Mouse (Mus musculus): ENCODE measurements around the gene Morn5. TPM values are rescaled to one million over a fixed set of nuclear protein-coding genes. Genes with fewer than 3 reads are reported as not detected.

Gene Morn5
- polyA plus RNA-seq, 1 experiment from 2014 or later = 2.5 TPM

DNA sequence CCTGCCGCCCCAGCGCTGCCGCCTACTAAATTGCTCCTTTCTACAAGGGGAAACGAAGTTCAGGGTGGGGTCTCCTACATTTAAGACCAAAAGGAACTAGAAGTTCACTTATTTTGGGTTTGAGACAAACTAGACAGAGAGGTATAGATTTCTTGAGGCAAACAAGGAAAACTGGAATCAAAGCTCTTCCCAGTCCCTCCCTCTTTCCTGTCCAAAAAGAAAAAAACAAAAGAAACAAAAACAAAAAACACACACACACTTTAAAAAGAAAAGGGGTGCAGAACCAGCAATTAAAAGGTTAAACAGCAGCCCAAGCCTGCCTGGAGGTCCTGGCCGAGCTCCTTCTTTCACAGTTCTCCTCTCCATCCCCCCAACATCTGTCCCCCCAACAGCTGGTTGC lies 48.8 kb downstream of the Morn5 start:
- H3K4me3 ChIP-seq = peak overlapping the region; percentile 8
- H3K36me3 ChIP-seq = no peaks in the 10 kb centered on the region
- no peak overlapping the region for H3K9ac ChIP-seq (replicated peaks)
- no peak for ATAC-seq (replicated peaks)
- H3K27me3 ChIP-seq = peaks cover 96% of the 10 kb centered on the region
- H3K27ac ChIP-seq (replicated peaks) = peak overlapping the region; percentile 7; the same call in 1 of the 2 replicates
- H3K9me3 ChIP-seq = no peaks in the 10 kb centered on the region
- WGBS = under 1% methylated on average over 5 of the region's 5 CpGs
- H3K4me2 ChIP-seq (replicated peaks) = peak overlapping the region; percentile 52
- H3K4me1 ChIP-seq = peaks cover 15% of the 10 kb centered on the region

- Histone ChIP-seq H3K4me2 (replicated peaks) (peak overlapping the region; percentile 52), H3K9ac (replicated peaks) (0 out of 2 replicates have a peak overlapping the region, but pooled peaks have one; percentile 9), H3K4me3 (peak overlapping the region; percentile 43), H3K27me3 (peaks cover 94% of the 10 kb centered on the region), H3K4me1 (peaks cover 24% of the 10 kb centered on the region), H3K36me3 (no peaks in the 10 kb centered on the region), H3K27ac (replicated peaks) (peak overlapping the region; percentile 38; the same call in 1 of the 2 replicates), H3K9me3 (no peaks in the 10 kb centered on the region)
- no peak for ATAC-seq (replicated peaks)
- WGBS = 3% methylated on average over 6 of the region's 6 CpGs
These were observed 50.5 kb downstream of the Morn5 start for GRCm38 (mm10) chr2:36099739-36100138.

- Histone ChIP-seq H3K9me3 (no peaks in the 10 kb centered on the region), H3K4me3 (peak overlapping the region; percentile 43), H3K27ac (replicated peaks) (peak overlapping the region; percentile 90), H3K36me3 (no peaks in the 10 kb centered on the region), H3K9ac (replicated peaks) (peak overlapping the region; percentile 35), H3K27me3 (peaks cover 91% of the 10 kb centered on the region), H3K4me1 (peaks cover 33% of the 10 kb centered on the region), H3K4me2 (replicated peaks) (peak overlapping the region; percentile 52)
- ATAC-seq (replicated peaks) = no peak
- WGBS = 1% methylated on average over 28 of the region's 28 CpGs
These were observed 52.8 kb downstream of the Morn5 start for GRCm38 (mm10) chr2:36101866-36102558.

DNA sequence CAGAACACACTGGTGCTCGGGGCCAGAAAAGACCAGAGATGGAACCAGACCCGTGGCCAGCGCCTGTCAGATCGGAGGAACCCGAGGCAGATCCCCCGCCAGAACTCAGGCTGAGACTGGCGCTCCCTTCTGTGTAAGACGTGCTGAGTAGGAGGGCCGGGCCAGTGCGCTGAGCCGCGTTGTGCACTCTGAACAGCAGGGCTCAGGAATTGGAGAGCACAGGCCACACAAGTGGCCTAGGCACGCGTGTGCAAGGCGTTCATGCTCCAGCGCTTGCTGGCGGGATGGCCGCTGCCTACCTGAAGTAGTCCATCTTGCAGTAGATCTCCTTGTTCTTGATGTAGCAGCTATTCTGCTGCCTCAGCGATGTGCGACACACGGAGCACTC lies 53.3 kb downstream of the Morn5 start:
- under 1% methylated on average over 21 of the region's 21 CpGs for WGBS
- H3K4me3 ChIP-seq = peak overlapping the region; percentile 43
- peaks cover 90% of the 10 kb centered on the region for H3K27me3 ChIP-seq
- no peaks in the 10 kb centered on the region for H3K36me3 ChIP-seq
- peak overlapping the region; percentile 90 for H3K27ac ChIP-seq (replicated peaks)
- no peak for ATAC-seq (replicated peaks)
- H3K9ac ChIP-seq (replicated peaks) = peak overlapping the region; percentile 35
- H3K4me2 ChIP-seq (replicated peaks) = peak overlapping the region; percentile 52
- peaks cover 33% of the 10 kb centered on the region for H3K4me1 ChIP-seq
- H3K9me3 ChIP-seq = no peaks in the 10 kb centered on the region

DNA sequence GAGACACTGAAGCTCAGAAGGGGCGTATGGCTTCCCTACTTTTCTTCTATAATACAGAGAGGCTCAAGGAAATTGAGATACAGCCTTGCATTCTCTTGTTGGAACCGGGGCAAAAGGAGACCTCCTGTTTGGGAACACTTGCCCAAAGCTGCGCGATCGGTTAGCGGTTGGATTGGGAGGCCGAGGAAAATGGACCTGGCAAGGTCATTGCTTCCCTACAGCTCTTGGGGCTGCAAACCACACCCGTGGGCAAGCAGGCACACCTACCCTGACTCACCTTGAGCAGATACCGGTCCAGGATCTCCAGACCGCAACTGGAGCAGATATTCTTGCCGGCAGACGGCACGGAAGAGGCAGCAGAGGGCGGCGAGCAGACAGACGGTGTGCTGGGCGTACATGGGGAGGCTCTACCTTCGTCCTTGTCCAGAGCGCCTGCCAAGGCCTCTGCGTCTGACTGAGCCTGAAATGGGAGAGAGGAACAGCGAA lies 53.9 kb downstream of the Morn5 start:
- Histone ChIP-seq H3K4me1 (peaks cover 33% of the 10 kb centered on the region), H3K27me3 (peaks cover 90% of the 10 kb centered on the region), H3K4me3 (peak overlapping the region; percentile 43), H3K9ac (replicated peaks) (peak overlapping the region; percentile 35; the same call in 1 of the 2 replicates), H3K4me2 (replicated peaks) (peak overlapping the region; percentile 52), H3K9me3 (no peaks in the 10 kb centered on the region), H3K36me3 (no peaks in the 10 kb centered on the region), H3K27ac (replicated peaks) (peak overlapping the region; percentile 90)
- no peak for ATAC-seq (replicated peaks)
- WGBS = 1% methylated on average over 21 of the region's 21 CpGs

DNA sequence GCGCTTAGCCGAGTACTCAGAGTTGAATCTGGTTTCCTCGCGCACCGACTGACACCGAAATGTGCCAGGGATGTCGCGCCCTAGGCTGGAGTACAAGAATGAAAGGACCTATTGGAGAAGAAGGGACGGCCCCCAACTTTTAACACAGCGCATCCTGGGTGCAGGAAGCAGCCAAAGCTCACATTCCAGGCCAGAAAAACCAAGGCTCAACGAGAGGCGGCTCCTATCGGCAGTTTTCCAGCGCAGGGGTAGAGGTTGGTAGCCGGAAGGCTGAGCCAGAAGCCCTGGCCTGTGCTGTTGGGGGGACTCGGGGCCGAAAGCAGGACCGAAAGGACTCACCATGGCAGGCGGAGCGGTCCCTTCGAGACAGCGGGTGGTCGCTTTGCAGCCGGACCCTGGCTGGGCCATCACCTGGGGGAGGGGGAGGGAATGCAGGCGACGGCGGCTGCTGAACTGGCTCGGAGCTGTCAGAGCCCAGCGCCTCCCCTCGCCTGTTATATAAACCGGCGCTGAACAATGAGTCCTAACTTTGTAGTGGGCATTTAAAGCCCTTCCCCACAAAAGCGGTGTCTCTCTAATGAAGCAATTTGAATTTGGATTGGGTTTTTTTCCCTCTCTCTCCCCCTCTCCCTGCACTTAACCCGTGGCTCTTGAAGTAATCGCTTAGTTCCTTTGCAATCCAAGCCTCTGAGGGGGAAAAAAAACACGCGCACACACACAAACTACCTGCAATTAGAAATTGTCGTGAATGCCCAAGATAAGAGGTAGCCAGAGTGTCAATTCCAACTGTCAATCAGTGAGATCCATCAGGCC lies 54.5 kb downstream of the Morn5 start:
- Histone ChIP-seq H3K9ac (replicated peaks) (peak overlapping the region; percentile 52), H3K27me3 (peaks cover 87% of the 10 kb centered on the region), H3K4me3 (peak overlapping the region; percentile 43), H3K36me3 (no peaks in the 10 kb centered on the region), H3K27ac (replicated peaks) (peak overlapping the region; percentile 90), H3K4me1 (peaks cover 33% of the 10 kb centered on the region), H3K4me2 (replicated peaks) (peak overlapping the region; percentile 52), H3K9me3 (no peaks in the 10 kb centered on the region)
- peak; percentile 29; the same call in 1 of the 2 replicates for ATAC-seq (replicated peaks)
- under 1% methylated on average over 38 of the region's 38 CpGs for WGBS

DNA sequence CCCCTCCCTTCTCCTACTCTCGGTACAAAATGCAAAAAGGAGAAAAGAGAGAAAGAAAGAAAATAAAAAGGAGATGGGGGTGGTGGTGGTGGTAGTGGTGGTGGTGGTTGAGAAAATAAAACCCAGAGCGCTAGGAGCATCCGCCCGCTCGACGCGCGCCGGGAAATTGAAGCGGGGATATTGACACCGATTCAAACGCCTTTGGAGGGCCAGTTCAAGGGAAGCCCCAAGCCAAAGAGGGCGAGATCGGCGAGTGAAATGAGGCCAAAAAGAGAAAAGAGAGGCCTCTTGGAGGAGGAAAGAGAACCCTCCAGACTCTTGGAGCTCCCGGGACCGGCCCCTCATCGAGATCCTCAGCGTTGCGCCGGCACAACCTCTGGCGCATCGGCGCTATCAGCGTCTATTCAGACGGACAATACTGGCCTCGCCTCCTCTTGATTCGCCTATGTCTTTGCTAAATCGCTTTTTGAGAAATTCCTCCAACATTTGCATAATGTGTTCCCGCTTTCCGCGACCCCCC lies 55.2 kb downstream of the Morn5 start:
- under 1% methylated on average over 32 of the region's 32 CpGs for WGBS
- peak; percentile 62 for ATAC-seq (replicated peaks)
- H3K9ac ChIP-seq (replicated peaks) = peak overlapping the region; percentile 52

GRCm38 (mm10) chr2:36104956-36105741 lies 55.9 kb downstream of the Morn5 start, which contains the start of gene Lhx6:
Gene Lhx6 (minus strand): TSS chr2:36105408.
- under 1% methylated on average over 56 of the region's 58 CpGs for WGBS
- Histone ChIP-seq H3K36me3 (no peaks in the 10 kb centered on the region), H3K9ac (replicated peaks) (peak within 1 kb of the TSS; percentile 52), H3K9me3 (no peaks in the 10 kb centered on the region), H3K4me1 (peaks cover 33% of the 10 kb centered on the region), H3K4me3 (peak within 1 kb of the TSS; percentile 43), H3K4me2 (replicated peaks) (peak within 1 kb of the TSS; percentile 52), H3K27me3 (peaks cover 81% of the 10 kb centered on the region), H3K27ac (replicated peaks) (peak within 1 kb of the TSS; percentile 90)
- ATAC-seq (replicated peaks) = peak; percentile 54

More for the DNA sequence above, 55.2 kb downstream of the Morn5 start:
- H3K4me1 ChIP-seq = peaks cover 33% of the 10 kb centered on the region
- peak overlapping the region; percentile 43 for H3K4me3 ChIP-seq
- H3K4me2 ChIP-seq (replicated peaks) = peak overlapping the region; percentile 52
- peaks cover 84% of the 10 kb centered on the region for H3K27me3 ChIP-seq
- H3K9me3 ChIP-seq = no peaks in the 10 kb centered on the region
- H3K36me3 ChIP-seq = no peaks in the 10 kb centered on the region
- peak overlapping the region; percentile 90 for H3K27ac ChIP-seq (replicated peaks)

- no peak overlapping the region for H3K4me3 ChIP-seq
- H3K27ac ChIP-seq (replicated peaks) = no peak overlapping the region
- H3K4me1 ChIP-seq = peaks cover 20% of the 10 kb centered on the region
- 4% methylated on average over 7 of the region's 7 CpGs for WGBS
- H3K9me3 ChIP-seq = no peaks in the 10 kb centered on the region
- H3K9ac ChIP-seq (replicated peaks) = no peak overlapping the region
- no peak for ATAC-seq (replicated peaks)
- no peak overlapping the region for H3K4me2 ChIP-seq (replicated peaks)
- H3K36me3 ChIP-seq = no peaks in the 10 kb centered on the region
- H3K27me3 ChIP-seq = peaks cover 65% of the 10 kb centered on the region
These were observed 59.4 kb downstream of the Morn5 start for GRCm38 (mm10) chr2:36108615-36109014.

DNA sequence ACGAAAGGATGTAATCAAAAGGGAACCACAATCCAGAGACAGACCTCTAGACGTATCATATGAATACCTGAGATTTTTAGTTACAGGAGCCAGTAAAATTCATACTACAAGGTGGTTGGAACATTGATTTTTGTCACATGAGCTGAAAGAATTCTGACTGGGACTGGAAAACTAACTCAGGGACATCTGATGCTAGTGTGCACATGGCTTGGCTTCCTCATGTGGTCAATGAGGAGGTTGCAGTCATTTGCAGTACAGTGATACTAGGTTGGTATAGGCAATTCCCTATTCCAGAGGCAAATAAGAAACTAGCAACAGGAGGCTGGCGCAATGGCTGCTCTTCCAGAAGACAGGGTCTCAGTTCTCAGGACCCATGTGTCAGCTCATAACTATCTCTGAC lies 63.4 kb downstream of the Morn5 start:
- Histone ChIP-seq H3K36me3 (peaks cover 22% of the 10 kb centered on the region), H3K9me3 (no peaks in the 10 kb centered on the region), H3K9ac (replicated peaks) (no peak overlapping the region), H3K4me2 (replicated peaks) (no peak overlapping the region), H3K27ac (replicated peaks) (no peak overlapping the region), H3K4me1 (no peaks in the 10 kb centered on the region), H3K4me3 (no peak overlapping the region), H3K27me3 (peaks cover 30% of the 10 kb centered on the region)
- 77% methylated on average over 3 of the region's 3 CpGs for WGBS
- no peak for ATAC-seq (replicated peaks)

GRCm38 (mm10) chr2:36126795-36127429 lies 77.7 kb downstream of the Morn5 start:
- Histone ChIP-seq H3K36me3 (peaks cover 73% of the 10 kb centered on the region), H3K4me3 (no peak overlapping the region), H3K4me2 (replicated peaks) (no peak overlapping the region), H3K4me1 (no peaks in the 10 kb centered on the region), H3K27me3 (no peaks in the 10 kb centered on the region), H3K27ac (replicated peaks) (no peak overlapping the region), H3K9me3 (no peaks in the 10 kb centered on the region), H3K9ac (replicated peaks) (no peak overlapping the region)
- ATAC-seq (replicated peaks) = no peak
- 93% methylated on average over 9 of the region's 9 CpGs for WGBS
